Mouse (Mus musculus): ENCODE results near the gene Kcna6. TPM values are rescaled to one million over a fixed set of nuclear protein-coding genes. Genes with fewer than 3 reads are reported as not detected.

The Kcna6 gene
- polyA plus RNA-seq, 1 experiment = 39.3 TPM

DNA sequence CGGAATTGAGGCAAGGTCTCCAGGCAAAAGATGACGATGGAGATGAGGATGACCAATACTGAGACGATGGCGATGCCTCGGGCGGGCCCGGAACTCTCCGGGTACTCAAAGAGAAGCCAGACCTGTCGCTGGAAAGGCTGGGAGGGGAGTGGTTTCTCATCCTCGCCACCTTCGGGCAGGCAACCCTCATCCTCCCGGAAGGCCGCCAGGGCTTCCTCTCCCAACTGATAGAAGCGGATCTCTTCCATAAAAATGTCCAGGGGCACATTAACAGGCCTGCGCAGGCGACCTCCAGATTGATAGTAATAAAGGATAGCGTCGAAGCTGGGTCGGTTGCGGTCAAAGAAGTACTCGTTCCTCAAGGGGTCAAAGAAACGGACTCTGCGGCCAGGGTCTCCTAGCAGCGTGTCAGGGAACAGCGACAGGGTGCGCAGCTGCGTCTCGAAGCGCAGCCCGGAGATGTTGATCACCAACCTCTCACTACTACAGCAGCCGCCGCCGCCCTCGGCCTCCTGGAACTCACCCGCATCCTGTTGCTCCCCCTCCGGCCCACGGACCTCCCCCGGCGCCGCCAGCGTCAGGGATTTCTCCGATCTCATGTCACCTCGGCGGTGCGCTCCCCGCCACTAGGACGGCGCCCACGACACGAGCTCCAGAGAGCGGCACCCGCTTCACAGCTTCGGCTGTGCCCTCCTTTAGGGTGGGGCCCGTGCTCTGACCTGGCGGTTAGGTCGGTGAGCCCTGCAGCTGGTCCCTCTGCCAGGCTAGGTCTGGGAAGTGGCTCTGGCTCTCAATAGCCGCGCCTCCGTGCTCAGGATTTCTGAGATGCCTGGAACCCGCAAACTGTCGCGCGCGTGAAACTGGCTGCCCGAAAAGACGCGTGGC lies 906 bp downstream of the Kcna6 start:
- peak in 1 of 2 experiments; percentile 74 for DNase-seq (ENCODE audit: extremely low spot score in 1 of 2, low spot score in 1 of 2)

DNA sequence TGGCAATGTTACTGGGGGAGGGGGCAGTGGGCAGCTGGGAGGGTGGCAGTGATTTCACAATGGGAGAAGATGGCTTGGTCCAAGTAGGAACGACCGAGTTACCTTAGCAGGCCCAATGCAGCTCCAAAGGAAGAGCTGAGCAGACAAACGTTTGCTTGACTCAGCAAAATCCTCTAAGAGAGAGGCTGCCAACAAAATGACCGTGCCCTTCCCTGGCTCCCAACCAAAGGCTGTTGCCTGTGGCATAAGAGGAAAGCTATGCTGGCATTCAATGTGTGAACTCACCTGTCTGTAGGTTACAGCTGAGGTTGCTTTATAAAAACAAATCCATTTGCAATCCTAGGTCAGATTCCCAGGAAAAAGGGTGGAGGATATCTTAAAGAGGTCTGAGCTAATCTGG lies 3.5 kb downstream of the Kcna6 start:
- no peak for DNase-seq (ENCODE audit: extremely low spot score in 1 of 2, low spot score in 1 of 2)

- no peak for DNase-seq (ENCODE audit: extremely low spot score in 1 of 2, low spot score in 1 of 2)
These were observed 4.7 kb downstream of the Kcna6 start for GRCm38 (mm10) chr6:126735806-126736205.

GRCm38 (mm10) chr6:126732645-126733044 lies 7.8 kb downstream of the Kcna6 start:
- no peak for DNase-seq (ENCODE audit: extremely low spot score in 1 of 2, low spot score in 1 of 2)

GRCm38 (mm10) chr6:126728803-126729202 lies 11.7 kb downstream of the Kcna6 start:
- no peak for DNase-seq (ENCODE audit: extremely low spot score in 1 of 2, low spot score in 1 of 2)

GRCm38 (mm10) chr6:126718423-126719087 lies 21.9 kb downstream of the Kcna6 start:
- no peak for DNase-seq (ENCODE audit: extremely low spot score in 1 of 2, low spot score in 1 of 2)

- peak in 1 of 2 experiments; percentile 83 for DNase-seq (ENCODE audit: extremely low spot score in 1 of 2, low spot score in 1 of 2)
These were observed 27.9 kb downstream of the Kcna6 start for GRCm38 (mm10) chr6:126712531-126712930.

DNA sequence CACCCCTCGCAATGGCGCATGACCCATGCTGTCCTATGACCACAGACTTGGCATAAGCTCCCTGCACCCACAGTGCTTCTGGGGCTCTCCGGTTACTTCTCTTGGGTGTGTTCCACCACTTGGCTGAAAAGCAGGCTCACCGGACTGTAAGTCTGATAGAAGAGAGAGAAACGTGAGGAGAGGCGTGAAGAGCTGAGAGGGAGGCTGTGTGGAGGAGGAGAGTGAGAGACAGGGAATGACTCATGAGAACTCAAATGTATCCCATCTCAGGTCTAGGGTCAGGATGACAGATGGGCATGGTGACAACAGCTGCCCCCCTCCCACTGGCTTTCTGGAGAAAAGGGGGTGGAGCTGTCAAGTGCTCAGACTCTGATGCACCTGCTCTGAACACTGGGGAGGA lies 34.5 kb downstream of the Kcna6 start:
- peak; percentile 72 to 84 for DNase-seq (ENCODE audit: extremely low spot score in 1 of 2, low spot score in 1 of 2)

- DNase-seq (ENCODE audit: extremely low spot score in 1 of 2, low spot score in 1 of 2) = peak in 1 of 2 experiments; percentile 78
These were observed 36.0 kb downstream of the Kcna6 start for GRCm38 (mm10) chr6:126704430-126704829.

DNA sequence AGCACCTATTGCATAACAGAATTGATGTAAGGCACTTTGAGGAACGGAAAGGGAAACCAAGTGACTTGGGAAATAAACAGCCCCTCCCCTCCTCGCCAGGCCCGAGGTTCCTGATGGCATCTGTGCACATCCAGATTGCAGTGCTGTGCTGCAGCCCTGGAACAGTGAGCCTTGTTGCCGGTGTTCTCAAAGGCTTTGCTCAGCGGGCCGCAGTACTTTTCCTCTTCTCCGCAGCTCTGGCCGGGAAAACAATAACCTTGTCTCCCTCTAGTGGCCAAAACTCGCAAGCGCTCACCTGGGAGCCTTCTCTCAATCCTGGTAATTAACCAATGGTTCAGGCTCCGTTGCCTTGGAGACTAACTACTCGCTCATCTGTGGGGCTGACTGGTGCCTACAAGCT lies 38.4 kb downstream of the Kcna6 start:
- DNase-seq (ENCODE audit: extremely low spot score in 1 of 2, low spot score in 1 of 2) = peak; percentile 90 to 98

- DNase-seq (ENCODE audit: extremely low spot score in 1 of 2, low spot score in 1 of 2) = no peak
These were observed 39.3 kb downstream of the Kcna6 start for GRCm38 (mm10) chr6:126701196-126701595.

DNA sequence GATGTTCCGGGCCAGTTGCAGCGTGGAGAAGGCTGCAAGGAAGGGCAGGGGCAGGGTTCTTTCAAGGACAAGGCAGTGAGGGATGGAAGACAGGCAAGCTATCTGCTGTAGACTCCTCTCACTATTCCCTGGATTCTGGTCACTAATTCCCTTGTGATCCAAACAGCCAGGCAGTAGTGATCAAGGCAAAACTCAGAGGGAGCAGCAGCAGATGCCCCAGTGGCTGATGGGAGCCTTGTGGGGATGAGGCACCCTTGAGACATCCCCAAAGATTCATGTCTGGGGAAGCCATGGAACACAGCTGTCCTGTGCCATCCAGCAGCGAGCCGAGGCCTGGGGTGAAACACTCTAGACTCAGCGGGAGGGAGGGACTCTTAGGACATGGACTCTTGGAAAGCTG lies 40.5 kb downstream of the Kcna6 start:
- DNase-seq (ENCODE audit: extremely low spot score in 1 of 2, low spot score in 1 of 2) = no peak

- DNase-seq (ENCODE audit: extremely low spot score in 1 of 2, low spot score in 1 of 2) = no peak
These were observed 53.4 kb downstream of the Kcna6 start for GRCm38 (mm10) chr6:126687120-126687519.

GRCm38 (mm10) chr6:126685135-126685534 lies 55.3 kb downstream of the Kcna6 start:
- no peak for DNase-seq (ENCODE audit: extremely low spot score in 1 of 2, low spot score in 1 of 2)

DNA sequence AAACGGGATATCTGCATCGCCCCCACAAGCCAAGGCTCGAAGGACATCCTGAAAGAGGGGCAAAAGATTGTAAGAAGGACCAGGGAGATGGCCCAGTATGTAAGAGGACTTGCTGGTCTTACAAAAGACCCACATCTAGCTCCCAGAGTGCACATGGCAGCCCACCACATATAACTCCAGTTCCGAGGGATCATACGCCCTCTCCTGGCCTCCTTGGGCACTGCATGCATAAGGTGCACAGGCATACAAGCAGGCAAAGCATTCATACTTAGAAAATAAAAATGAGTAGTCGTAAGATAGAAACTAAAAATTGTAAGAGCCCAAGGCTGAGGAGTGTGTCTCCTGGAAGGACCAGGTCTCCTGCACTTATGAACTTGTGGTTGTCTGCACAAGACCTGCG lies 61.5 kb downstream of the Kcna6 start:
- no peak for DNase-seq (ENCODE audit: extremely low spot score in 1 of 2, low spot score in 1 of 2)

DNA sequence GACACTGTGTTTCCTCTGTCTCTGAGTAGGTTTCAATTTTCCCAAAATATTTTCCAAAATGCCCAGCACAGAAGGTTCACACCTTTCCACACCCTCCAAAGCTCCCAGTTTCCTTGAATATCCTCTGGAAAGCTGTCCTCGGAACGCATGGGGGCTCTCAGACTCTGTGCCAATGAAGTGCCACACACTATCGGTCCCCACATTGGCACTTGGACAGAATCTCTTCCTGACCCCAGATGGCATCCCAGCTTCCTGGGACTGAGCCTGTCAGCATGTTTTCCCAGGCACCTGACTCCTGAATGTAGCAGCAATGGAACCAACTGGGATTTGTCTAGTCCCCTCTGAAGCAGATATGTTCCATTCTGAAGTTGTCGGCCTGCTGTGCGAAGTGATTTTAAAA lies 73.5 kb downstream of the Kcna6 start:
- DNase-seq (ENCODE audit: extremely low spot score in 1 of 2, low spot score in 1 of 2) = no peak

GRCm38 (mm10) chr6:126666091-126666490 lies 74.4 kb downstream of the Kcna6 start:
- peak in 1 of 2 experiments; percentile 48 for DNase-seq (ENCODE audit: extremely low spot score in 1 of 2, low spot score in 1 of 2)

GRCm38 (mm10) chr6:126664569-126664968 lies 75.9 kb downstream of the Kcna6 start:
- no peak for DNase-seq (ENCODE audit: extremely low spot score in 1 of 2, low spot score in 1 of 2)
